Mouse (Mus musculus): Measurements from ENCODE around the gene Myl6b. TPM values are rescaled to one million over a fixed set of nuclear protein-coding genes. Genes with fewer than 3 reads are reported as not detected.
"Not testable (repeated sequence)": the region's sequence is repeated elsewhere in the genome, so short reads cannot be mapped to it uniquely, and the experiment has no call there.

The Myl6b gene
- polyA plus RNA-seq, 1 experiment from 2014 or later, result 5.5 TPM

GRCm38 (mm10) chr10:128510301-128510700, 11.8 kb upstream of the Myl6b start:
- no peak overlapping the region; the same call in 1 of the 2 replicates for H3K9ac ChIP-seq (replicated peaks; ENCODE audit: low read depth)
- DNase-seq (ENCODE audit: low spot score), result no peak
- 0 out of 2 replicates have a peak, but pooled peaks cover 3% of the 10 kb centered on the region for H3K4me1 ChIP-seq (ENCODE audit: insufficient read depth, low read depth, low read length)
- TF ChIP-seq EP300 (IDR thresholded peaks at IDR 0.05), result no peak
- TF ChIP-seq CTCF (IDR thresholded peaks at IDR 0.05), result no peak
- H3K4me2 ChIP-seq (replicated peaks; ENCODE audit: low read depth, low read length), result no peak overlapping the region
- H3K27me3 ChIP-seq (replicated peaks; ENCODE audit: insufficient read depth, low read length), result no peaks in the 10 kb centered on the region
- H3K27ac ChIP-seq (ENCODE audit: low read length), result no peak overlapping the region
- ATAC-seq, result no peak
- H3K4me3 ChIP-seq (ENCODE audit: low read depth, low read length), result no peak overlapping the region
- WGBS, result 74% methylated on average over 11 of the region's 11 CpGs
- no peaks in the 10 kb centered on the region for H3K9me3 ChIP-seq (ENCODE audit: low read length)
- peaks cover 34% of the 10 kb centered on the region for H3K36me3 ChIP-seq (ENCODE audit: insufficient read depth, low read length)

- DNase-seq (ENCODE audit: low spot score), result peak; percentile 83
Measured at GRCm38 (mm10) chr10:128509831-128510230, 11.3 kb upstream of the Myl6b start.

GRCm38 (mm10) chr10:128509203-128509602, 10.7 kb upstream of the Myl6b start:
- 84% methylated on average over 9 of the region's 9 CpGs for WGBS
- Histone ChIP-seq H3K27ac (ENCODE audit: low read length) (peak overlapping the region; percentile 39; the same call in 1 of the 2 replicates), H3K9ac (replicated peaks; ENCODE audit: low read depth) (no peak overlapping the region), H3K4me3 (ENCODE audit: low read depth, low read length) (no peak overlapping the region), H3K9me3 (ENCODE audit: low read length) (no peaks in the 10 kb centered on the region), H3K36me3 (ENCODE audit: insufficient read depth, low read length) (peaks cover 28% of the 10 kb centered on the region), H3K4me1 (ENCODE audit: insufficient read depth, low read depth, low read length) (0 out of 2 replicates have a peak, but pooled peaks cover 3% of the 10 kb centered on the region), H3K27me3 (replicated peaks; ENCODE audit: insufficient read depth, low read length) (no peaks in the 10 kb centered on the region), H3K4me2 (replicated peaks; ENCODE audit: low read depth, low read length) (no peak overlapping the region)
- ATAC-seq (no peak), DNase-seq (ENCODE audit: low spot score) (no peak)
- TF ChIP-seq EP300 (IDR thresholded peaks at IDR 0.05), result no peak
- TF ChIP-seq CTCF (IDR thresholded peaks at IDR 0.05), result no peak

More at GRCm38 (mm10) chr10:128509831-128510230, 11.3 kb upstream of the Myl6b start:
- Histone ChIP-seq H3K27me3 (replicated peaks; ENCODE audit: insufficient read depth, low read length) (no peaks in the 10 kb centered on the region), H3K36me3 (ENCODE audit: insufficient read depth, low read length) (peaks cover 29% of the 10 kb centered on the region), H3K9ac (replicated peaks; ENCODE audit: low read depth) (no peak overlapping the region), H3K27ac (ENCODE audit: low read length) (no peak overlapping the region), H3K4me2 (replicated peaks; ENCODE audit: low read depth, low read length) (no peak overlapping the region), H3K4me1 (ENCODE audit: insufficient read depth, low read depth, low read length) (0 out of 2 replicates have a peak, but pooled peaks cover 3% of the 10 kb centered on the region), H3K9me3 (ENCODE audit: low read length) (no peaks in the 10 kb centered on the region), H3K4me3 (ENCODE audit: low read depth, low read length) (no peak overlapping the region)
- WGBS, result 56% methylated on average over 4 of the region's 4 CpGs
- peak; percentile 85 for ATAC-seq
- TF ChIP-seq EP300 (IDR thresholded peaks at IDR 0.05) (no peak), CTCF (IDR thresholded peaks at IDR 0.05) (no peak)

GRCm38 (mm10) chr10:128508260-128508659, 9.8 kb upstream of the Myl6b start:
- ATAC-seq, result peak; percentile 29; the same call in 1 of the 2 replicates
- no peak overlapping the region for H3K9ac ChIP-seq (replicated peaks; ENCODE audit: low read depth)
- no peak for TF ChIP-seq EP300 (IDR thresholded peaks at IDR 0.05)
- no peak for TF ChIP-seq CTCF (IDR thresholded peaks at IDR 0.05)

GRCm38 (mm10) chr10:128505974-128506373, 7.5 kb upstream of the Myl6b start:
- Histone ChIP-seq H3K27me3 (replicated peaks; ENCODE audit: insufficient read depth, low read length) (no peaks in the 10 kb centered on the region), H3K4me3 (ENCODE audit: low read depth, low read length) (no peak overlapping the region), H3K4me2 (replicated peaks; ENCODE audit: low read depth, low read length) (no peak overlapping the region), H3K9me3 (ENCODE audit: low read length) (no peaks in the 10 kb centered on the region), H3K36me3 (ENCODE audit: insufficient read depth, low read length) (peaks cover 9% of the 10 kb centered on the region; the same call in 1 of the 2 replicates), H3K9ac (replicated peaks; ENCODE audit: low read depth) (no peak overlapping the region), H3K27ac (ENCODE audit: low read length) (no peak overlapping the region), H3K4me1 (ENCODE audit: insufficient read depth, low read depth, low read length) (0 out of 2 replicates have a peak, but pooled peaks cover 3% of the 10 kb centered on the region)
- TF ChIP-seq EP300 (IDR thresholded peaks at IDR 0.05) (no peak), CTCF (IDR thresholded peaks at IDR 0.05) (peak; percentile 25)
- ATAC-seq, result no peak
- DNase-seq (ENCODE audit: low spot score), result no peak
- 95% methylated on average over 14 of the region's 14 CpGs for WGBS

More at GRCm38 (mm10) chr10:128508260-128508659, 9.8 kb upstream of the Myl6b start:
- H3K27me3 ChIP-seq (replicated peaks; ENCODE audit: insufficient read depth, low read length), result no peaks in the 10 kb centered on the region
- peak; percentile 81 for DNase-seq (ENCODE audit: low spot score)
- peak overlapping the region; percentile 39; the same call in 1 of the 2 replicates for H3K27ac ChIP-seq (ENCODE audit: low read length)
- no peak overlapping the region for H3K4me3 ChIP-seq (ENCODE audit: low read depth, low read length)
- WGBS, result 45% methylated on average over 9 of the region's 9 CpGs
- H3K36me3 ChIP-seq (ENCODE audit: insufficient read depth, low read length), result peaks cover 20% of the 10 kb centered on the region
- H3K4me1 ChIP-seq (ENCODE audit: insufficient read depth, low read depth, low read length), result 0 out of 2 replicates have a peak, but pooled peaks cover 3% of the 10 kb centered on the region
- no peaks in the 10 kb centered on the region for H3K9me3 ChIP-seq (ENCODE audit: low read length)
- H3K4me2 ChIP-seq (replicated peaks; ENCODE audit: low read depth, low read length), result no peak overlapping the region

GRCm38 (mm10) chr10:128505371-128505667, 6.8 kb upstream of the Myl6b start:
- H3K4me1 ChIP-seq (ENCODE audit: insufficient read depth, low read depth, low read length); H3K27me3 ChIP-seq (replicated peaks; ENCODE audit: insufficient read depth, low read length); H3K9me3 ChIP-seq (ENCODE audit: low read length); H3K36me3 ChIP-seq (ENCODE audit: insufficient read depth, low read length); DNase-seq (ENCODE audit: low spot score); H3K4me3 ChIP-seq (ENCODE audit: low read depth, low read length); H3K27ac ChIP-seq (ENCODE audit: low read length); H3K4me2 ChIP-seq (replicated peaks; ENCODE audit: low read depth, low read length); H3K9ac ChIP-seq (replicated peaks; ENCODE audit: low read depth); ATAC-seq: not testable (repeated sequence)
- 72% methylated on average over 5 of the region's 5 CpGs for WGBS
